Mouse (Mus musculus): ENCODE data around the gene Gm4631.
"Not testable (repeated sequence)": the region's sequence is repeated elsewhere in the genome, so short reads cannot be mapped to it uniquely, and the experiment has no call there.

The Gm4631 gene

GRCm38 (mm10) chr2:175338097-175338496, at the start of gene Gm4631:
TSS of gene Gm4631 (minus strand) at chr2:175338197.
- not testable (repeated sequence) for DNase-seq (ENCODE audit: low spot score in 2 of 2)

- not testable (repeated sequence) for DNase-seq (ENCODE audit: low spot score in 2 of 2)
Measured at GRCm38 (mm10) chr2:175372136-175372535, 34.1 kb upstream of the Gm4631 start, which contains the start of gene Zfp968. TSS of gene Zfp968 (plus strand) at chr2:175372436.

GRCm38 (mm10) chr2:175274825-175275224, 63.2 kb downstream of the Gm4631 start, which contains the start of gene Gm14440:
TSS of gene Gm14440 (plus strand) at chr2:175275125.
- not testable (repeated sequence) for DNase-seq (ENCODE audit: low spot score in 2 of 2)

All from spleen, postnatal 14 days (tissue).